Comparison of ENCODE assay signal across 22 mouse cellular contexts in genomic region chr5:150829499-150829898, GRCm38 (mm10).
A peak's percentile ranks its signal among the peaks of the same experiment; 100 is the strongest.
DNase-seq lines count a peak whose midpoint lies in the region; ATAC-seq lines count a peak whose summit lies in the region.
"Had no signal": no experiment of that assay in that cellular context is flagged by ENCODE, and none has a peak within 500 bp of the region (broad histone marks: within the 10 kb centered on the region; RNA-seq: fewer than 3 reads in every experiment).

No protein-coding gene starts in this region.

- H3K9ac ChIP-seq in heart, embryonic 13.5 days: no peak overlapping the region; the same call in 1 of the 2 replicates
- H3K9ac ChIP-seq in heart, embryonic 16.5 days (ENCODE audit: low read length): no peak overlapping the region
- H3K9ac ChIP-seq: embryonic facial prominence, embryonic 12.5 days; embryonic facial prominence, embryonic 15.5 days; forebrain, postnatal 0 days; hindbrain, embryonic 14.5 days had no signal

- H3K9me3 ChIP-seq in heart, embryonic 10.5 days: no peaks in the 10 kb centered on the region; the same call in 1 of the 2 replicates
- H3K9me3 ChIP-seq in heart, embryonic 13.5 days: peaks cover 11% of the 10 kb centered on the region; the same call in 1 of the 2 replicates
- peaks cover 6% of the 10 kb centered on the region; the same call in 1 of the 2 replicates for H3K9me3 ChIP-seq in heart, embryonic 16.5 days (replicated peaks; ENCODE audit: control insufficient read depth, low read length)
- H3K9me3 ChIP-seq: embryonic facial prominence, embryonic 12.5 days had no signal

- peaks cover 3% of the 10 kb centered on the region; the same call in 1 of the 2 replicates for H3K36me3 ChIP-seq in heart, embryonic 10.5 days
- H3K36me3 ChIP-seq in heart, embryonic 13.5 days: peaks cover 14% of the 10 kb centered on the region
- H3K36me3 ChIP-seq in heart, embryonic 16.5 days (ENCODE audit: control insufficient read depth, insufficient read depth): no peaks in the 10 kb centered on the region
- H3K36me3 ChIP-seq: embryonic facial prominence, embryonic 12.5 days; embryonic facial prominence, embryonic 15.5 days had no signal

- peak; percentile 66 for ATAC-seq in heart, embryonic 13.5 days (ENCODE audit: extremely low read depth, insufficient number of reproducible peaks, low FRiP score, low TSS enrichment)
- peak; percentile 88 for ATAC-seq in heart, embryonic 16.5 days (replicated peaks; ENCODE audit: extremely low read depth, insufficient read depth, low FRiP score)
- ATAC-seq: activated CD4-positive, CD25-positive, alpha-beta regulatory T cell, adult 4 months; forebrain, embryonic 14.5 days; forebrain, postnatal 0 days; intestine, postnatal 0 days had no signal

- H3K4me1 ChIP-seq in heart, embryonic 10.5 days: peaks cover 20% of the 10 kb centered on the region
- H3K4me1 ChIP-seq in heart, embryonic 13.5 days: peaks cover 34% of the 10 kb centered on the region
- H3K4me1 ChIP-seq in heart, embryonic 16.5 days (ENCODE audit: control insufficient read depth, insufficient read depth, low read length): peaks cover 9% of the 10 kb centered on the region
- H3K4me1 ChIP-seq: embryonic facial prominence, embryonic 12.5 days; embryonic facial prominence, embryonic 15.5 days had no signal

- WGBS in heart, embryonic 10.5 days: 21% methylated on average over 5 of the region's 5 CpGs
- WGBS in heart, embryonic 13.5 days: 28% methylated on average over 5 of the region's 5 CpGs
- WGBS in heart, embryonic 16.5 days: 27% methylated on average over 5 of the region's 5 CpGs

- peak overlapping the region; percentile 52; the same call in 1 of the 2 replicates for H3K27ac ChIP-seq in heart, embryonic 10.5 days
- H3K27ac ChIP-seq in heart, embryonic 13.5 days (replicated peaks): peak overlapping the region; percentile 58
- no peak overlapping the region for H3K27ac ChIP-seq in heart, embryonic 16.5 days (ENCODE audit: low read length)
- H3K27ac ChIP-seq: embryonic facial prominence, embryonic 12.5 days; embryonic facial prominence, embryonic 15.5 days had no signal

- intact Hi-C loops in heart, postnatal 36 days (cut with DNase I): no loop called here
- intact Hi-C loops in heart, postnatal 25 days (cut with DNase I): no loop called here

- H3K4me2 ChIP-seq in heart, embryonic 13.5 days: peak overlapping the region; percentile 29
- H3K4me2 ChIP-seq in heart, embryonic 16.5 days (ENCODE audit: low read depth, low read length): no peak overlapping the region
- H3K4me2 ChIP-seq: embryonic facial prominence, embryonic 12.5 days; embryonic facial prominence, embryonic 15.5 days; hindbrain, embryonic 14.5 days had no signal

- no peaks in the 10 kb centered on the region for H3K27me3 ChIP-seq in heart, embryonic 10.5 days (ENCODE audit: insufficient read depth, poor library complexity, severe bottlenecking)
- H3K27me3 ChIP-seq in heart, embryonic 13.5 days (replicated peaks): no peaks in the 10 kb centered on the region
- no peaks in the 10 kb centered on the region for H3K27me3 ChIP-seq in heart, embryonic 16.5 days (ENCODE audit: control insufficient read depth, insufficient read depth, low read length)
- H3K27me3 ChIP-seq: embryonic facial prominence, embryonic 12.5 days; embryonic facial prominence, embryonic 15.5 days had no signal

- peak; percentile 87 for DNase-seq in heart, embryonic 10.5 days (ENCODE audit: low spot score)
- DNase-seq in heart, postnatal 36 days: no peak
- no peak for DNase-seq in heart, adult 18-20 months
- no peak for DNase-seq in heart, postnatal 25 days (ENCODE audit: low spot score)
- DNase-seq in adrenal gland, adult 8-10 months: no peak
- DNase-seq: adrenal gland, postnatal 10 days; adrenal gland, postnatal 36 days; cerebellum, adult 11 months; cerebellum, adult 2 months; cerebellum, adult 9-11 months; cerebellum, postnatal 25 days; forebrain, postnatal 0 days; gastrocnemius, postnatal 25 days; kidney, adult 2 months had no signal

- no peak overlapping the region for H3K4me3 ChIP-seq in heart, embryonic 10.5 days
- no peak overlapping the region for H3K4me3 ChIP-seq in heart, embryonic 13.5 days
- H3K4me3 ChIP-seq in heart, embryonic 16.5 days (ENCODE audit: low read length): no peak overlapping the region
- H3K4me3 ChIP-seq: embryonic facial prominence, embryonic 12.5 days; embryonic facial prominence, embryonic 15.5 days had no signal
